Mouse (Mus musculus) lung, adult 2 months (tissue): Measurements from ENCODE around the gene Spindoc. TPM values are rescaled to one million over a fixed set of nuclear protein-coding genes. Genes with fewer than 3 reads are reported as not detected.

Source experiments
- DNase-seq: peaks from one replicate; pipeline ENCODE4 v3.0.0; 2022
- H3K4me1 ChIP-seq: fragments of 200-500 bp; 2 replicates; pipeline ENCODE4 v1.6.1; 2011; ENCODE audit warnings: low read length; ENCODE audit not compliant: control insufficient read depth, insufficient read depth
- H3K4me3 ChIP-seq: fragments of 200-500 bp; replicated peaks from 2 replicates; pipeline ENCODE3; 2011; ENCODE audit warnings: low read depth, mild to moderate bottlenecking, control low read depth, low read length; ENCODE audit errors: extremely low read depth
- CTCF ChIP-seq: fragments of 200-500 bp; IDR thresholded peaks from 2 replicates; pipeline ENCODE4 v1.5.1; 2011; ENCODE audit warnings: mild to moderate bottlenecking, low read length, control low read depth; ENCODE audit not compliant: insufficient read depth
- POLR2A ChIP-seq: fragments of 200-500 bp; IDR thresholded peaks from 2 replicates; pipeline ENCODE4 v1.6.1; 2011; ENCODE audit warnings: low read depth, mild to moderate bottlenecking, control low read depth, low read length, borderline replicate concordance; ENCODE audit errors: extremely low read depth
- WGBS: fragments of 180-500 bp; shearing (Covaris S2); methylation state at CpG from one replicate; pipeline ENCODE4 v1.1.7; 2018; 5-methylcytosine and 5-hydroxymethylcytosine counted together
- polyA plus RNA-seq: library from polyadenylated mRNA; depleted of rRNA; stranded (reverse); fragments of >200 nt; gene quantifications from 2 replicates; pipeline ENCODE4 v1.2.3, GENCODE M21; 2012

Gene Spindoc
- polyA plus RNA-seq, 1 experiment, result 19.0 TPM

GRCm38 (mm10) chr19:7315587-7315984 is 67.2 kb downstream of the Spindoc start:
- TF ChIP-seq POLR2A, result no peak
- no peak overlapping the region for H3K4me3 ChIP-seq
- H3K4me1 ChIP-seq, result peaks cover 14% of the 10 kb centered on the region
- DNase-seq, result no peak
- WGBS, result 92% methylated on average over 4 of the region's 4 CpGs

- Histone ChIP-seq H3K4me1 (peaks cover 17% of the 10 kb centered on the region), H3K4me3 (no peak overlapping the region)
- no peak for DNase-seq
- WGBS, result 46% methylated on average over 8 of the region's 8 CpGs
- TF ChIP-seq CTCF, result no peak
- TF ChIP-seq POLR2A, result no peak
Observed at GRCm38 (mm10) chr19:7314976-7315586, 67.7 kb downstream of the Spindoc start.

GRCm38 (mm10) chr19:7313660-7314059 is 69.1 kb downstream of the Spindoc start:
- Histone ChIP-seq H3K4me3 (no peak overlapping the region), H3K4me1 (peaks cover 24% of the 10 kb centered on the region)
- no peak for TF ChIP-seq CTCF
- DNase-seq, result no peak
- WGBS, result 84% methylated on average over 2 of the region's 2 CpGs

- TF ChIP-seq POLR2A (no peak), CTCF (no peak)
- no peak for DNase-seq
- 20% methylated on average over 10 of the region's 10 CpGs for WGBS
- Histone ChIP-seq H3K4me1 (peaks cover 40% of the 10 kb centered on the region), H3K4me3 (no peak overlapping the region)
Observed at GRCm38 (mm10) chr19:7311306-7311705, 71.5 kb downstream of the Spindoc start.

- DNase-seq, result peak; percentile 63
- H3K4me3 ChIP-seq, result no peak overlapping the region
- 19% methylated on average over 5 of the region's 5 CpGs for WGBS
- TF ChIP-seq POLR2A (no peak), CTCF (no peak)
- peaks cover 42% of the 10 kb centered on the region for H3K4me1 ChIP-seq
Observed at GRCm38 (mm10) chr19:7310704-7311103, 72.1 kb downstream of the Spindoc start.

GRCm38 (mm10) chr19:7309738-7310330 is 73.0 kb downstream of the Spindoc start:
- Histone ChIP-seq H3K4me3 (no peak overlapping the region), H3K4me1 (peaks cover 43% of the 10 kb centered on the region)
- WGBS, result 63% methylated on average over 2 of the region's 2 CpGs
- TF ChIP-seq CTCF (no peak), POLR2A (no peak)
- no peak for DNase-seq

GRCm38 (mm10) chr19:7307995-7308770 is 74.6 kb downstream of the Spindoc start:
- 47% methylated on average over 8 of the region's 8 CpGs for WGBS
- Histone ChIP-seq H3K4me1 (peaks cover 43% of the 10 kb centered on the region), H3K4me3 (no peak overlapping the region)
- no peak for TF ChIP-seq CTCF
- TF ChIP-seq POLR2A, result no peak
- DNase-seq, result peak; percentile 74

- Histone ChIP-seq H3K4me1 (peaks cover 46% of the 10 kb centered on the region), H3K4me3 (no peak overlapping the region)
- no peak for DNase-seq
- TF ChIP-seq POLR2A (no peak), CTCF (no peak)
- 13% methylated on average over 3 of the region's 3 CpGs for WGBS
Observed at GRCm38 (mm10) chr19:7306968-7307367, 75.8 kb downstream of the Spindoc start.

- DNase-seq, result no peak
- Histone ChIP-seq H3K4me3 (no peak overlapping the region), H3K4me1 (peaks cover 42% of the 10 kb centered on the region)
- WGBS, result 66% methylated on average over 10 of the region's 11 CpGs
- TF ChIP-seq CTCF (no peak), POLR2A (no peak)
Observed at GRCm38 (mm10) chr19:7305380-7306310, 77.1 kb downstream of the Spindoc start.
